Mouse (Mus musculus): ENCODE data around the gene Myo5a. TPM values are rescaled to one million over a fixed set of nuclear protein-coding genes. Genes with fewer than 3 reads are reported as not detected.
A peak's percentile ranks its signal among the peaks of the same experiment; 100 is the strongest.

Myo5a gene
- 10 to 100 TPM in 1 of 4 experiments, 1 to 10 TPM in 3; 7.0 to 13.0 (median 8.6) TPM for total RNA-seq (2022)

DNA sequence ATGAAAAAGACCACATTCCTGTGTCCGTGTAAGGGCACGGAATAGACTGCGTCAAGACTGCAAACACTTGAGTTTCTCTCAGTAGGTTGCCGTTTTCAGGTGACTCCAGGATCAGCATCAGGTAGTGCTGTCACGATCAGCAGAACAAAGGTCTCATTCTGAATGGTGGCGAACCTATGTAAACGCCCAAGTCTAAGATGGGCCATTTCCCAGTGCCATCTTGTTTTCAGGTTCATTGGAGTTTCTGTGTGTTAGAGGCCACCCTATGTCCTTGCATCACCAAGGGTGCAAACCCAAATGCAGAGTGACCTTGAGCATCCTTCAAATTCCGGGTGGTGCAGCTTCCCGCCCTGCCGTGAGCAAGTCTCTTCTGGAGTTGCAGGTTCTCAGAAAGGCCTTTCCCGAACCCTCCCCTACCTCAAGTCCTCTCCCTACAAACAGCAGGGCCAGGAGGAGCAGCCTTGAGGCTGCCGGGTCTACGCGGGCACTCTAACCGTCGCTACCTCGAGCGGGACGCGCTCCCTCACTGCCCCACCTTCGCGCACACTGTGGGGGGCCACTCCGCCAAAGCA, at the start of gene Myo5a:
Gene Myo5a (plus strand): TSS at position 559 of the 572 bp plus-strand sequence.
- DNase-seq (ENCODE audit: low spot score), result no peak

DNA sequence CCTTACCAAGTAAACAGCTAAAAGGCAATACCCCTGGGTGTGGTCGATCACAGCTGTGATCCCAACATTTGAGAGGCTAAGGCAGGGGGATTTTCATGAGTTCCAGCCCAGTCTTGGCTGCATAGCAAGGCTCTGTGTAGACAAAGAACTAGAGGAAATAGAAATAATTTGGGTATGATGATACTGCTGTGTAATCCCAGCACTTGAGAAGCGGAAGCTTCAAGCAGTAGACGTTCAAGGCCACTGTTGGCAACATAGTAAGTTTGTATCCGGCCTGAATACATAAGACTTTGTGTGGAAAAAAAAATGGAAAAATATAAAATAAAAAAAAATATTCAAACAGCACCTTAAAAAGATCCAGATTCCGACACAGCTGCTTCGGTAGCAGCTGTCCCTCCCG, 48.3 kb upstream of the Myo5a start:
- no peak for DNase-seq (ENCODE audit: low spot score)

DNA sequence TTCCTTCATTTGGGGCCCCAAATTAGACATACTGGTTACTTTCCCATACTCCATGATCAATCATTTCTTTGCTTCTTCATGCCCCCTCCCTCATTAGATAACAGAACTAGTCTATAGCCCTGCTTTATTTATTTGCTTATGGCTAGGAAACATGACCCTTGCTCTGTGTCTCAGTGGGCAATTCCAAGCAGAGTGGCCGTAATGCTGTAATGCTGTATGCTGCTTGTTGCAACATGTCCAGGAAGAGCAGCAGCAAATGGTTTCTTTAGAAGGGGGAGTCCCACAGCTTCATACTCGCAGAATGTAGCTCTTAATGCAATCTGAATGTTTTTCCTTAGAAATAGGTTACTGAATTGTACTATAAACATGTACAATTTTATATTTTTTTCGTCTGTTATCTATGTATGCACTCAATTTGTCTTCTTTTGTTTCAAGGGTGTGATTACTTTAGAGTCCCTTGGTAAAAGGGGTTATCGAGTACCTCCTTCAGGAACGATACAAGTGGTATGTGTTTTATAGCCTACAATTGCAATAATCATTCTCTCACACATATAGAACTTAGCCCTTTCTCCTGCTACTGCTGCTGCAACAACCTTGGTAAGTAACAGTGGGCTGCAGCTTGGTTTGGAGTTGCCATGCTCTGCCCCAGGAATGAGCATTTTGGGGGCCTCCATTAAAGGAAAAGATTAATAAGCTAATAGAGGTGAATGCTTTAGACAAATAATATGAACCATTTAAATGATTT, 47.5 kb upstream of the Myo5a start:
- DNase-seq (ENCODE audit: low spot score), result no peak

DNA sequence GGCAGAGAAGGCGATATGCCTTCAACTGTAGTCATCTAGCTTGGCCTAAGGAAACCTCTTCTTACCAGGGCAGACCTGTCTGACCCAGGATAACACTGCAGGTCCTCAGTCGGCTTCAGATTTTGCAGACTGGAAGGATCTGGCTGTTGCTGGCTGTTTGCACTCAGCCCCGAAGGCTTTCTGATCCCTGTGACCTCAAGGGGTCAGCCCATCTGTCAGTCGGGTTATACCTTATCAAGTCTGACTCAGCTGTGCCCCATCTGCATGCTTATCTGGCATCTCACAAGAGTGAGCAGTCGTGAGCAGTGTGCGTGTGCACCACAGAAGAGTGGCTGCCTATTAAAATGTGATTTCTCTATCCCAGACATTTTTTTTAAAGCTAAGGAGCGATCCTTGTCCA, 46.7 kb upstream of the Myo5a start:
- no peak for DNase-seq (ENCODE audit: low spot score)

DNA sequence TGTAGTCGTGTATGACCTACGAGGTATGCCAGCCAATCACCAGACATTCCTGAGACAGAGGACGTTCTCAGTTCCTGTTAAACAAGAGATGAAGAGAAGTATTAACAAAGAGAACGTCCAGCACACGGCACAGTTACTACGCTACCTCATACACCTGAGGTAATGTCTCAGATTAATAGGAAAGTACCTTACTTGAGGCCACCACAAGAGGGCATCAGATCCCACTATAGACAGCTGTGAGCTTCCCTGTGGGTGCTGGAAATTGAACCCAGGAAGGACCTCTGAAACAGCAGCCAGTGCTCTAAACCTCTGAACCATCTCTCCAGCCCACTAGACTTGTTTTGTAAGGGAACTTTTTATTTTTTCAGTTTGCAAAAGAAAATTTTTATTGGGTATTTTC, 45.1 kb upstream of the Myo5a start:
- no peak for DNase-seq (ENCODE audit: low spot score)

DNA sequence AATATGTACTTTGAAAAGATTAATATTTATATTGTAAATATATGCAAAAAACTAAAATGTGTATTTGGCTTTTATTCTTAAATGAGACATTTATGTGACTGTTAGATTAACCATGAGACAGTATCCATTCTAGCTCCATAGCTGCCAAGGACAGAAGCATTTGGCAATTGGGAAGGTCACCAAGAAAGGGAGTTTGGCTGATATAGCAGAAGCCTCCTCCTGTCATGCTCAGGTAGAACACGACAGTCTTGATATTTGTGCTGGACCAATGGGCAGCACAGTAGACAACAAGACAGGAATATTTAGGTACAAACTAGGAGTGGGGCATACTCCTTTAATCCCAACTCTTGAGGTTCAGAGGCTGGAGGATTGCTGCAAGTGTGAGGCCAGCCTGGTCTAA, 38.4 kb upstream of the Myo5a start:
- DNase-seq (ENCODE audit: low spot score), result no peak

DNA sequence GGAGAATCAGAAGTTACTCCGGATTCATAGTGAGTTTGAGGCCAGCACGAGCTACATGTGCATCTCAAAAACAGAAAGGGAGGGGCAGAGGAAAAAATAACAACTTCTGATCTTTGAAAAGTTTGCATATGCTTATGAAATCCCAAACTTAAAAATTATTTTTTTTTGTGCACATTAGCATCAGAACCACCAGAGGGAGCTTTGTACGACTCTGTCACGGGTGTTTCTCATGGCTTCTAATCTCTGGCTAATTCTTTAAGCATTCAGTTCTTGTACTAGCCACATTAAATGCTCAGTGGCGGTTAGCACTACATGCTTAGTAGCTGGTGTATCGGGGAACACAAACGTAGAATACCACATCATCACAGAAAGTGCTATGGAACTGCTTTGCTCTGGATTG, 37.7 kb upstream of the Myo5a start:
- DNase-seq (ENCODE audit: low spot score), result no peak

DNA sequence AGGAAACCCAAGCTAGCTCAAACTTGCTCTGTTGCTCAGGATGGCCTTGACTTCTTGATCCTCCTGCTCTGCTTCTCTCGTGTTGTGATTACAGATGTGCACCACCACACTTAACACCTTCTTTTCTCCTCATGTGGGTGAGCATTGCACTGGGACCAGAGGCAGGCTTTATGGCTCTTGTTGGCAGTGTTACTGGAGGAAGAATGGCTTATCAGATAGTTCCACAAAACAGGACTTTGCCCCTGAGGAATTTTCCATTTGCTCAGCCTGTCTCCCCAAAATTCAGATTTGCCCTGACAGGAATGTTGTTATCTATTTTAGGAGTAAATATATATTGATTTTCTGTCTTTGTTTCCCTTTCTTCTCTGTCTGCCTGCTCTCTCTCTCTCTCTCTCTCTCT, 36.1 kb upstream of the Myo5a start:
- no peak for DNase-seq (ENCODE audit: low spot score)

DNA sequence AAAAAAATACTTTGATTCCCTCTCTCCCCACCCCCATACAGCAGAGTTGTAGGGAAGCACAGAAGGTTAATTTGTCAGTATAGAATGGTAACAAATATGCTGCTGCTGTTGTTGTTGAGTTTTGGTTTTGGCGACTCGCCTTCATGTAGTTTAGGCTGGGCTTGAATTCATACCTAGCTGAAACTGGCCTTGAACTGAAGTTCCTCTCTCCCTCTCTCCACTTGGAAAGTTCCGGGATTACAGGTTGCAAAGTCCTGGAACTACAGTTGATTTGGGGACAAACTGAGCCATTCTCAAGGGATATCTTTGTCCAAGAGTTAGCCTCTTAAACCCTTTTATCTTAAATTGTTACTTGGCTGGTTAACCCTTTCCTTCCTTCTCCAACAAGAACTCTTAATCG, 34.9 kb upstream of the Myo5a start:
- DNase-seq (ENCODE audit: low spot score), result no peak

DNA sequence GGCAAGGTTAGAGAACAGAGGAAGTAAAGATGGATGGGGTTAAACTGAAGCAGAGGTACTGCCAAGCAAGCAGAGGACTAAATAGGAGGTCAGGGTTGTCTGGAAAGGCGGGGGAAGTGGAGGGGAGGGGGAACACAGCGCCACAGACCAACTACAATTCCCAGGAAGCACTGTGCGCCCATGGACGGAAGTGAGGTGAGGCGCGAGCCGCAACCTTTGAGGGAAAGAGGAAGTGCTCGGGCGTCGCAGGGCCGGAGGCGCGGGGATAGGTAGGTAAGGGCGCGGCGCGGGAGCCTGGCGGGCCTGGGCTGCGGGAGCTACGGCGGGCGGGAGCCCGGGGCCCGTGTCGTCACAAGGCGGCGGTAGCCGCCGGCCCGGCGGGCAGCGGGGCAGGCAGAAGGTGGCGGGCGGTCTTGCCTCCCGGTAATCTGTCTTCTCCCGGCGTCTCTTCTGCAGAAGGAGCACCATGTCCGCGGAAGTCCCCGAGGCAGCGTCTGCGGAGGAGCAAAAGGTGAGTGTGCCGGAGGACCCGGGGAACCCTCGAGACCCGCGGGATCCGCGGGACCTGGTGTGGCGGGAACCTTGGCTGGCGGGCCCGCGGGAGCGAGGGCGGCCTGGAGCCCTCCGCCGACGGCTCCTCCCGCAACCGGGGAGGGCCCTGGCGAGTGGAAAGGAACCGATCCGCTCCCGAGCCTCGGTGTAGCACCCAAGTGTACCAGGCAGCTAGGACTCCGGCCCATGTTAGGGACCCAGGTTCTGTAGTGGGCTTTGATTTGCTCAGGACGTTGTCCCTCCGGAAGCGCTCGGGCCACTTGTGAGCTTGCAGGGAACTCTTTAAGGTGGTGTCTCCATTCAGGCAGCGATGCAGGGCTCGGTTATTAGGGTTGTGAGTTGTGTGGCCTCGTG, 33.1 kb upstream of the Myo5a start, which contains the start of gene Arpp19:
Gene Arpp19 (plus strand): TSS at position 164 of the 906 bp plus-strand sequence.
- peak; percentile 80 for DNase-seq (ENCODE audit: low spot score)

DNA sequence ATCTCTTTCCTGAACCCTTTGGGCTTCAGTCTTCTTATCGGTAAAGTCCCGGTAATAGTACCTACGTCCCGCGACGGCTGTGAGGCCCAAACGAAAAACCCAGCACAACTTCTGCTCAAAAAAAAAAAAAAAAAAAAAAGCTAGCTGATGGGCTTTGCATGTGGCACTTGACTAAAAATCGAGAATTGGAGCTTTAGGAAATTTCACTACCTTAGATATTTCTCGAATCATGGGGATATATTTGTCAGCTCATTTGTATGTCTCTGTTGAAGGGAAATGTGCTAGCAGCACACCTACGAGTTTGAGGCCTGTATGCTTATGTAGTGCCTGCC, 32.5 kb upstream of the Myo5a start:
- DNase-seq (ENCODE audit: low spot score), result no peak

DNA sequence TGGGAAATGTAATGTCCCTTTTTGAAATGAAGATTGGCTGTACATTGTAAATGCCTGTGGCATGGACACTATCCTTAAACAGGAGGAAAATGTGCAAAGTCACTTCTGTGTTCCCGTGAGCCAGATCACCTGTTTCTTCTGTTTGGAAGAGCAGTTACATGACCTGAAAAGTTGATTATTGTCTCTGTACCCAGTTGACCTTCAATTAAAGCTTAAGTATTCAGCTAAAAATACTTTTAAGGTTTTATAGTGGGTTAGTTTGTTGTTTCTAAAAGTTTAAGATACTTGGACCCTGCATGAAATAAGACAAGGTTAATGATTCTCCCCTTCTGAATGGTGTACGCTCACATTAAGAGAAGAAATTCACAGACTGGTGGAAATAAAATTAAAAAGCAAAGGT, 30.2 kb upstream of the Myo5a start:
- no peak for DNase-seq (ENCODE audit: low spot score)

DNA sequence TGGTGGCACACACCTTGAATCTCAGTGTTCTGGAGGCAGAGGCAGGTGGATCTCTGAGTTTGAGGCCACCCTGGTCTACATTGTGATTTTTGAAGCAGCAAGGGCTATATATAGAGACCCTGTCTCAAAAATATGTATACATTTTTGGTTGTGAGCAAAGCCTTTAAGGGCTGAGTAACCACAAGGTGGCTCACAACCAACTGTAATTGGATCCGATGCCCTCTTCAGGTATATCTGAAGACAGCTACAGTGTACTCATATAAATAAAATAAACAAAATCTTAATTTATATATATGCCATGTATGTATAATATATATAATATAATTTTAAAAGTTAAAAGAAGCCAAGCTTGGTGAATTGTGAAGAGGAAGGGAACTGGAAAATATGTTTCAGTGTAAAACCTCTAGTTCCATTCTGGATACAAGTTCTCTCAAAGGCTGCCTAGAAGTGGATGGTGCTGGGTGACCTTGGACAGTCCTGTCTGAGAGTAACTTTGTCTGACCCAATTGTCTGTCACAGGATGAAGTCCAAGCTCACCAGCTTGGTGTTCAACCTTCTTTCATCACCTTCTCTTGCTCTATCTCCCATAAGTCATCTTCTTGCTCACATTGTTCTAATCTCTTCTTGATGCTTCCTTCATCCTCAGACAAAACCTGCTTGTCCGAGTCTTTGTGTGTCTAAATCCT, 28.8 kb upstream of the Myo5a start:
- no peak for DNase-seq (ENCODE audit: low spot score)

DNA sequence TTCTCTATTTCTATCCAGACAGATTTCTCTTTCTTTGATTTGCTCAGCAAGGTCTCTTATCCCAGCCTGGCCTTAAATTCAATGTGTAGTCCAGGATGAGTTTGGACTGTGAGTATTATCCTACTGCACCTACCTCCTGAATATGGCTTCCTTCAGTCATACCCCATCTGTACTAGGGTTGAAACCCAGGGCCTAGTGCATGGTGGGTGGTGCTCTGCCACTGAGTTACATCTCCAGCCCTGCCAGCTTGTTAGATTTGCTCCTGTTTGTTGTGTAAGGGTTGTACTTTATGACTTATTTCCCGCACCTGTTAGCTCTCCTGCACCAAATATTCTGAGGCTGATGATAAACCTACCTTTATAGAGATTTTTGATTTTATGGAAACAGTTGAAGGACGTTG, 27.6 kb upstream of the Myo5a start:
- DNase-seq (ENCODE audit: low spot score), result no peak

DNA sequence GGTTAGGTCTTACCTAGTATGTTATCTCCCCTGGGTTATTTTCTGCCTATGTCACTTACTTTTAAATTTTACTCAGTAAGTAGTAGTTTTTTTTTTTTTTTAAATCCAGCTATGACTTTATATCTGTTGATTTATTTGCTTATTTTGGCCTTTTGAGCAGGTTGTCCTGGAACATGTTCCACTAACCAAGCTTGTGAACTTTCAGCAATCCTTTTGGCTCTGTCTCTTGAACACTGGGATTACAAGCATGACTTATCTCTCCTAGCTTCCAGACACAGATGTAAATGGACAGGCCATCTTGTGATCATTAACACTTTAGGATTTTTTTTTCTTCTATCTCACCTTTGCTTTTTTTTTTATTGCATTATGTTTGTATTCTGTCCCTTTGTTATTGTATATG, 23.7 kb upstream of the Myo5a start:
- DNase-seq (ENCODE audit: low spot score), result no peak

DNA sequence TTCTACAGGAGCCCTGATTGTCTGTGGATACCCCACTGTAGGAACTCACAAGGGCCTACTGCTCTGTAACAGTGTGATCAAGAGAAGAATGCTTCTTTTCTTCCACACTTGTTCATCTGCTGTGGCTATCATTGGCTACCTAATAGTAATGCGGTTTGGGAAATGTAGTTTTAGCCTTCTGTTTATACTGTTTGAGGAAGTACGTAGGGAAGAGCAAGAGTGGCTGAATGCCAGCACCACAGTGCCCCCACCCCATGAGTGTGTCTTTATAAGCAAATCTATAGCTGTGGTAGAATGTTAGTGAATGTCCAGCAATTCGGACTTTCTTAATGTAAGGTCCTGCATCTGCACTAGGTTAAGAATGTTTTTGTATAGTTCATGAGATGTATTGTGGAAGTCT, 21.7 kb upstream of the Myo5a start:
- DNase-seq (ENCODE audit: low spot score), result peak; percentile 25

DNA sequence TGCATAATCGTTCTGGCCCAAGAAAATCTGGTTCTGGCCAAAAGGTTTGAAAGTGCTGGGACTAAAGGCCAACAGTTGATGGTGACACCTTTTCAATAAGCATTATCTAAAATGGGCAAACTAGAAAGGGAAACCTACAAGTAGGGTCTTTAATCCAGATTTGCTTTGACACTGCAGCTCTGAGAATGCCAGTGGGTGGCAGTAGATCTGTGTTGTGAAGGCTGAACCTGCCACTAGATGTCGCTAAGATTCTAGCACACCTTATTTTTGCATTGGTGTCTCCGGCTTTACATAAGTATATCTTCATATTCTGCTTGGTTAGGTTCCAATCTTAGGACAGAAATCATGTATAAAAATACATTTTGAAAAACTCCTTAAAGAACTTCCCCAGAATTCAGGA, 20.8 kb upstream of the Myo5a start:
- peak; percentile 77 for DNase-seq (ENCODE audit: low spot score)

DNA sequence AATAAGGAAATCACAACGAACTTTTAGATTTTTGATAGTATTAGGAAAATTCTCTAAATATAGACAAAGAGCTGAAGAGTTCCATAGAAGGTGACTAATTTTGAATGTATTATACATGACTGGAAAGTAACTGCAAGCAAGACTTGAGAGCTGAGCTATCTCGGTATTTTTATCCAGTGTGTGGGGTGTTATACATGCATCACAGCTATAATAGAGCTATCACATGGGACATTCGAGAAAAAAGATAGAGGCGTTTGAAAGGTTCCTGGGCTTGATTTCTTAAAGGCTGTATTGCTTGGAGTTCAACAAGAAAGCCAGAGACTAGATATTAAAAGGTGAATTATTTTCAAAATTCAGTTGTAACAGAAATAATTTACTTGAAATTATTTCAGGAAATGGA, 19.0 kb upstream of the Myo5a start:
- no peak for DNase-seq (ENCODE audit: low spot score)

DNA sequence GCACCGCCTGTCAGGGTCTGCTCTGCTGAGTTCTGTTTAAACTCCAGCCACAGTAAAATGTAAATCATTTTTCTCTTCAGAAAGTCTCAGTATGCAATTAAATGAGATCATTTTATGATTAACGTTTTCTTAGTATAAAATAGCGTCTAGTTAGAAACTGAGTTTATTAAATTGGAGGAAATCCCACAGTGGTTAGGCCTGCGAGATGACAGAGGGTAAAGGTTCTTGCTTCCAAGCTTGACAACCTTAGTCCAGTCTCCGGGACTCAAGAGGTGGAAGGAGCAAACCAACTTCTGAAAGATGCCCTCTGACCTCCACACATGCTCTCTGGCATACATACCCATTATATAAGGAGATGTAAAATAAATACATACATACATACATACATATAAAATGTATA, 15.8 kb upstream of the Myo5a start:
- DNase-seq (ENCODE audit: low spot score), result no peak

DNA sequence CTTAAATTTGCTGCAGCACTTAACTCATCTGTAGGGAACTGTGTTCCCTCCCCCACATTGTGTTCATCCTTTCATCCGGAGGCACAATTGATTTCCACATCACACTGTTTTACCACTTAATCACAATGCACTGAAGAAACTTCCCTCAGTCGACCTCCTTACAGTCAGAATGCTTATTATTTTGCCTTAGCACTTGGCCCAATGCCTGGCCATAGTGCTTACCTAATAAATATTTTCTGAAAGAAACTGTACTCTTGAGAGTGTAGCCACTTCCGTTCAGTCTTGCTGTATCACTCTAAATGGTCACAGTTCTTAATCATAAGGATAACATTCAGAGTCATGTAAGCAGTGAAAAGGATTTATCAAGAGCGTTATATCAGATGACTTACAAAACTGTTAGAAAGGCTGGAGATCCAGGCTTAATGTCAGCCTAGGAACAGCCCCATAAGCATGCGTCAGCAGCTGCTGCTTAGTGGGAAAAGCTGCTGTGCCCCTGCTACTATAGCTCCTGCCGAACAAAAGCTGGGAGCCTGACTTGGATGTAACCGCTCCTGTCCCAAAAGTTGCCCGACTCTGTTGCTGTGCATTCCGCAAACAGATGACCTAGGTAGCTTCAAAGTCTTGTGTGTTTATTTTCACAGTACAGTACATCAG, 6.0 kb upstream of the Myo5a start:
- DNase-seq (ENCODE audit: low spot score), result no peak

DNA sequence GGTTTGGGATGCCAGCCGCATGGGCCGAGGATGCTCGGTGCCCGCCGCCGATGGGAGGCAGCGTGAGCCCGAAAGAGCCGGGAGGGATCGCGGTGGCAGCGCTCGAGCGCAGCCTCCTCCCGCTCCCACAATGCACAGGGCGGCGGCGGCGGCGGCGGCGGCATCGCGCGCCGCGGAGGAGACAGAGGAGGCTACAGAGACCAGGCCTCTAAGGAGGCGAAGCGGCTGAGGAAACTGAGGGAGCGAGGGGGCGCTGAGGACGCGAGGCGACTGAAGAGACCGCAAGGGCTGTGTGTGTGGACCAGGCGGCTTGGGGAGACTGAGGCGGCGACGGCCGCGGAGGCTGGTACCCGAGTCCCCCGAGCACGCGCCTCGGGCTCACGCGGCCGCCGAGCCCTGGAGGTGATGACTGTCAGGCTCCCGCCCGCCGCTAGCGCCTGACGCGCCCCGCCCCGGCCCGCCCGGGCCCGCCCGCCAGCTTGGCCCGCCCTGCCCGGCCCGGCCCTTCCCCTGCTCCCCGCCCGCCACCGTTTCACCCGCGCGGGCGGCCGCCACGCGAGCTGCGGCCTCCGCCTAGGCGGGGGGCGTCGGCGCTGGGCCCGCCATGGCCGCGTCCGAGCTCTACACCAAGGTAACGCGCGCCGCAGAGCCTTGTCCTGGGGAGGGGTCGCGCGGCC, 352 bp downstream of the Myo5a start:
- peak; percentile 55 for DNase-seq (ENCODE audit: low spot score)
